Mouse (Mus musculus) heart, embryonic 11.5 days (tissue): ENCODE measurements around the gene Dph2. TPM values are rescaled to one million over a fixed set of nuclear protein-coding genes. Genes with fewer than 3 reads are reported as not detected.

Source experiments
- polyA plus RNA-seq: library from polyadenylated mRNA; unstranded; fragments of >200 nt; fragmentation: Nextera tagmentation; extraction: Ambion mirVana; gene quantifications from 2 replicates; pipeline ENCODE4 v1.2.1, GENCODE M21; 2014

Gene Dph2
- polyA plus RNA-seq, 1 experiment from 2014 or later: 12.7 TPM

Other genes with a start within 250 kb of the Dph2 start
- 51.3 and 53.0 TPM in 2 replicates for gene Dmap1, start 209.8 kb downstream of the Dph2 start, polyA plus RNA-seq
- not detected in 2 replicates for gene Gm12845, start 167.6 kb downstream of the Dph2 start, polyA plus RNA-seq
- gene Klf17, start 126.4 kb downstream of the Dph2 start, polyA plus RNA-seq: not detected in 2 replicates
- gene Slc6a9, start 57.5 kb downstream of the Dph2 start, polyA plus RNA-seq: 8.7 and 15.2 TPM in 2 replicates
- 0.56 and 0.90 TPM in 2 replicates for gene Ccdc24, start 19.5 kb downstream of the Dph2 start, polyA plus RNA-seq
- gene B4galt2, start 8.5 kb downstream of the Dph2 start, polyA plus RNA-seq: 13.8 and 14.1 TPM in 2 replicates
- gene Atp6v0b, start 4.7 kb downstream of the Dph2 start, polyA plus RNA-seq: 194 and 197 TPM in 2 replicates
- gene Ipo13, start 23.0 kb upstream of the Dph2 start, polyA plus RNA-seq: 31.6 and 37.4 TPM in 2 replicates
- gene Artn, start 37.7 kb upstream of the Dph2 start, polyA plus RNA-seq: 0.50 and 0.80 TPM in 2 replicates
- 5.2 and 6.9 TPM in 2 replicates for gene St3gal3, start 242.9 kb upstream of the Dph2 start, polyA plus RNA-seq